Mouse (Mus musculus) layer of hippocampus, adult 18-20 months (tissue): ENCODE measurements around the gene Cyp27b1. TPM values are rescaled to one million over a fixed set of nuclear protein-coding genes. Genes with fewer than 3 reads are reported as not detected.
"Not testable (repeated sequence)": the region's sequence is repeated elsewhere in the genome, so short reads cannot be mapped to it uniquely, and the experiment has no call there.

ENCODE experiments used
- DNase-seq, 2 experiments: peaks; one replicate each; pipeline ENCODE4 v3.0.0; 2022; ENCODE audit warnings: low spot score in 2 of 2
- total RNA-seq, 2 experiments: library from RNA; stranded (reverse); gene quantifications; 2 replicates each; pipeline ENCODE4 v1.2.3; 2021

The Cyp27b1 gene
- total RNA-seq, 2 experiments from 2014 or later = 0.91 to 1.2 TPM

DNA sequence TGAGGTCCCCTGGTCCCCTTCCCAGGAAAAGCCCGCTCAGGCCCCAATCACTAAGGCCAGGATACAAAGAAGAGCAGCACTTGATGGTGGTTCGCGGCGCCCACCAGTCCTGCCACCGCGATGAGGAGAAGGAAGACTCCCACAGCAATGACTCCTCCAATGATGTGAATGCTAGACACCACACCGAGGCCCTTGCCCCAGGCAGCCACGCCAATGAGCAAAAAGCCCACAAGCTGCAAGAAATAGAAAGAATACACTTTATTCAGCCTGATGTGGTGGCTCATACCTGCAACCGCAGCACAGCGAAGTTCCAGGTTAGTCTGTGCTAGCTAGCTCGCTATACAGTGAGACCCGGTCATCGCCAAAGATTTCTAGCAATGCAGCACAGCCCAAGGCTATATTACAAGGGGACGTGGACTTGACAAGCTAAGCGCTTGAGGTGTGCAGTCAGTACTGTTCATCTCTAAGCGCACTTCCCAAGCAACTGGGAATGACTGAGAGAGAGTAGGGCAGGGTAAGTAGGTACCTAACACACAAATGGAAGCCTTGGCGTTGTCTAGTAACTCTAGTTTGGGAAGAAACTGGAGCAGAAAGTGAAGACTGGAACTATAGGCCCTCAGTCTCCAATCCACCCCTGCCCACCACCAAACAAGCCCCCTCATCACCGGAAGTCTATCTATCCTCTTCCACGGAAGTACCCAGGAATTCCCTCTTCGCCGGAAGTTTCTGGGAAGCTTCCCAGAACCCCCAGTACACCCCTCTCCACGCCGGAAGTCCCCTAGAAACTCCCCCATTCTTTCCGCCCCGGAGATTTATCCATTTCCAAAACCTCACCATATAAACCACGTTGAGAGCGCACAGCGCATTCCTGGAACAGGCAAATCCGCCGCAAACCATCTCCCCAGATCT, 21.5 kb downstream of the Cyp27b1 start:
- DNase-seq = no peak

GRCm38 (mm10) chr10:127070190-127071121, 22.4 kb downstream of the Cyp27b1 start, which contains the start of gene Tspan31:
Gene Tspan31, minus strand, starts transcription at chr10:127070264.
- peak; percentile 91 to 97 for DNase-seq

GRCm38 (mm10) chr10:127071203-127071602, 23.2 kb downstream of the Cyp27b1 start:
- no peak for DNase-seq

- not testable (repeated sequence) for DNase-seq
Measured at GRCm38 (mm10) chr10:127072270-127072669, 24.2 kb downstream of the Cyp27b1 start.

DNA sequence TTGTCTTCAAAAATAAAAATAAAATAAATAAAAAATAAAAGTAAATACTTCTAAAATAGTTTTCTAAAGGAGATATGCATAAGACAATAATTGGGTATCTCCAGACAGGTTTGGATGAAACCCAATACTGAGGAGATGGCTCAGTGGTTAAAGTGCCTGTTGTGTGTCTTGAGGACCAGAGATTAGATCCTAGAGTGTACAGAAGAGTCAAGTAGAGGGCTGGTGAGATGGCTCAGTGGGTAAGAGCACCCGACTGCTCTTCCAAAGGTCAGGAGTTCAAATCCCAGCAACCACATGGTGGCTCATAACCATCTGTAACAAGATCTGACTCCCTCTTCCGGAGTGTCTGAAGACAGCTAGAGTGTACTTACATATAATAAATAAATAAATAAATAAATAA, 24.9 kb downstream of the Cyp27b1 start:
- not testable (repeated sequence) for DNase-seq

DNA sequence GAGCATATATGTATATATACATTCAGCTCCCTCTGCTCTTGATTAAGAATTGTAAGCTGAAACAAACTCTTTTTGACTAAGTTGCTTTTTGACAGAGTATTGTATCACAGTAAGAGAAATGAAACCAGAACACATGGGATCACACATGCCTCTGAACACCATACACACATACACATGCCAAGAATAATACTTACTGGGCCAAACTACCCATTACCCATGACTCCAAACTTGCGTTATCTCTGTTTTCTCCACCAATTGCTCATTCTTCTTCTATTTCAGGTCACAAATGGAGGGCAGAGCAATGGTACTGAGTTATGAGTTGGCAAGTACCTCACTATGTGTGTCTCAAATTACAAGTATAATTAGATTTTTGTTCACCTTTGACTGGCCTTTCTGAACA, 25.9 kb downstream of the Cyp27b1 start:
- DNase-seq = no peak

DNA sequence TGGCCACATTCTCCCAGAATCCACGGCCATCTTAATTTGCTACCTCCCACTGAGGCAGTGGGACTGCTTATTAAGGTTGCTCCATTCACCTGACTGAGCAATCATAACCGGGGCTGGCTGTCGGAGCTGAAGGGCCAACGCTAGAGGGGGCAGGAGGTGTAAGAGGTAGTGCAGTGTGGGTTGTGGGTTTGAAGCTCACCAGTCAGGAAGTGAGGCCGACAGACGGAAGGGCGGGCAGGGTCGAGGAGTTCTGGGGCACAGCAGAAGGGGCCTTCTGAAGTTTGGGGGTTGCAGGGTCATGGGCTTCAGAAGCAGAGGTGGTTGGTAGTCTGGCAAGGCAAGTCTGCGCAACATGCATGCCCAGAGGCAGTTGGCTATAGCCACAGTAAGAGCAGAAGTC, 27.0 kb downstream of the Cyp27b1 start, which contains the start of gene Agap2:
TSS of gene Agap2 (plus strand) at position 205 of the 400 bp plus-strand sequence.
- no peak for DNase-seq

DNA sequence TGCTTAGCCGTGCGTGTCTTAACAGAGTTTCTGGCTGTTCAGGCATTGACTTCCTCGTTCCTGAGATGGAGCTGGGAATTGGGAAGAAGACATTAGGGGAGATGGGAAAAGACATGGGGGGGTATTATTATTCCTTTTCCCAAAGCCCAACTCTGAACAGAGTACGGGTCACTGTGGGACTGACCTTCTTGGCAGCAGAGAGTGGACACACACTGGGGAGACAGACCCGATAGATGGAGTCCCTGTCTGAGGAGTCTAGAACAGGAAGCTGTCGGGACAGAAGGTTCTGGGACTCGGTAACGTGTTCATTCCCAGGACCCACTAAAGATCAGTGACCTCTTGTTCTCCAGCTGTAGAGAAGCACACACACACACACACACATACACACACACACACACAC, 27.6 kb downstream of the Cyp27b1 start:
- DNase-seq = no peak

- no peak for DNase-seq
Measured at GRCm38 (mm10) chr10:127076082-127076481, 28.0 kb downstream of the Cyp27b1 start.

DNA sequence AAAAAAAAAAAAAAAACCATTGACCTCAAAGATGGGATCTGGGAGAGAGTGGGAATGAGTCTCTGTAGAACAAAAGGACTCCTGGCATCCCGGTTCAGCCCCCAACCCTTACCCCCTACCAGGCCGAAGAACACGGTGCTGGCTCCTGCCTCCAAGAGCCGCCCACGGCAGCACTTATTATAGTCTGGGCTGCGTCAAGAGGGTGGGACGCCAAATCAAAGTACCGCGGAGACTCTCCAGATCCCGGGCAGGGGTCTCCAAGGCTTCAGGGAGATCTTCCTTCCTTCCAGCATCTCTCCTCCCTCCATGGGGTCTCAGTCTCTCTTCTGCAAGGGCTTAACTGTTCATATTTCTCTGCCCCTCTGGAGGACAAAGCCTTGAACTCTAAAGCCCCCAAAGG, 29.5 kb downstream of the Cyp27b1 start:
- DNase-seq = no peak

DNA sequence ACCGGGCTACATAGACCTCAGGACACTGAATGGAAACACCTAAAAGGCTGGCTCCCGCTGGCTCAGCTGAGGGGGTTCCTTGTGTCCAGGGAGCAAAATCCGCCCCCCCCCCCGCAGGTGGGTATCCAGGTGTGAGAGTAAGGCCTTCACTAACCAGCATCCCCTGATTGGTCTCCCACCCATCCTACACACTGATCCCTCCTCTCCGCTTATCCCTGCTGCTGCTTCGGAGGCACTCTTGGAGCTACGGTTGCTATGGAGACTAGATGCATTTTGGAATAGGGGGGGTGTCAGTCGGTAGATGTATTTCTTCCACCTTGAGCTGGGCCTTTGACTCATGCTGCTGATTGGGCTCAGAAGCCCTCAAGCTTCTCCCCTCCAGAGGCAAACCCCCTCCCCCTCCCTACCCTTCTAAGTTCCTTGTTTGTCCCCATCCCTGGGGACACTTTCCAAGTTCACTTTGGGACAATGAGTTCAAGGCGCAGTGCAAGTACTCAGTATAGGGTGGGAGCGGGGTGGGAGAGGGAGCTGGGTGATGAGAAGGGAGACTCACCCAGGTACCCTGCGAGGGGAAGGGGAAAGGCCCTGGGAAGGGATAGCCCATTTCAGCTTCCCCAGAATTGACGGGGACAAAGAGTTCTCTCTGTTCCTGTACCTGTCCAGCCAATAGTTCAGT, 30.1 kb downstream of the Cyp27b1 start:
- peak in 1 of 2 experiments; percentile 77 for DNase-seq

DNA sequence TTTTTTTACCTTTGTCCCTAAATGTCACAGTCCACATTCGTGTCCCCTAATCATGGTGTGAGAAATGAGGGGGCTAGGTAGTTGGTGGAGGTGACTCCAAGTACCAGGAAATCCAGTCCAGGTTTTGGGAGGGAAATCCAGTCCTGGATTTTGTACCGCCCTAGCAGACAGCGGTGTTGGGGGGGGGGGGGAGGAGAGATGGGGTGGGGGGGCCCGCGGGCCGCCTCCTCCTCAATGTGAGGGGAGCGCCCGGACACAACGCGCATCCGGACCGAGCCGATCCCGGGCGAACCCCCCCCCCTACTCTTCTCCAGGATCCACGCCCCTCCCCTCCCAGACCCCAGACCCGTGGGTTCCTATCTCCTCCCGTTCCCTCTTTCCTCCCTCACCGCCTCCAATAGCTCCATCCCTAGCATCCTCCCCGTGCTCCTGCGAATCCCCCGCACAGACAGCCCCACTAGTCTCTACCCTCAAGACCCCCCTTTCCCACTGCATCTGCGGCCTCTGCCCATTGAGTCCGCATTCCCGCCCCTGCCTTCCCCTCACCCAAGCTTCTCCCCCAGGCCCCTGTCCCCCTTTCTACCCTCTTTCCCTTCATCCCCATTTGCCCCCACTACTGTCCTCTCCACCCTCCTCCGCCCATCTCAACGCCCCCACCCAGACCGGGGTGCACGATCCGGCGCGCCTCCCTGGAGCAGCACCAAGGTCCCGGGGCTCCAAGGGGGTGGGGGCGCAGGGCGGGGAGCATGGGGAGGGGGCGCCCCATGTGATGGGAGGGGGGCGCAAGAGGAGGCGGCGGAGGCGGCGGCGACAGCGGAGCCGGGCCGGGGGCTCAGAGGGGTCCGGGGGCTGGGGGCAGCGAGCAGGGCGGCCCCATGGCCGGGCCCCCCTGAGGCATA, 30.9 kb downstream of the Cyp27b1 start:
- DNase-seq = peak in 1 of 2 experiments; percentile 80

DNA sequence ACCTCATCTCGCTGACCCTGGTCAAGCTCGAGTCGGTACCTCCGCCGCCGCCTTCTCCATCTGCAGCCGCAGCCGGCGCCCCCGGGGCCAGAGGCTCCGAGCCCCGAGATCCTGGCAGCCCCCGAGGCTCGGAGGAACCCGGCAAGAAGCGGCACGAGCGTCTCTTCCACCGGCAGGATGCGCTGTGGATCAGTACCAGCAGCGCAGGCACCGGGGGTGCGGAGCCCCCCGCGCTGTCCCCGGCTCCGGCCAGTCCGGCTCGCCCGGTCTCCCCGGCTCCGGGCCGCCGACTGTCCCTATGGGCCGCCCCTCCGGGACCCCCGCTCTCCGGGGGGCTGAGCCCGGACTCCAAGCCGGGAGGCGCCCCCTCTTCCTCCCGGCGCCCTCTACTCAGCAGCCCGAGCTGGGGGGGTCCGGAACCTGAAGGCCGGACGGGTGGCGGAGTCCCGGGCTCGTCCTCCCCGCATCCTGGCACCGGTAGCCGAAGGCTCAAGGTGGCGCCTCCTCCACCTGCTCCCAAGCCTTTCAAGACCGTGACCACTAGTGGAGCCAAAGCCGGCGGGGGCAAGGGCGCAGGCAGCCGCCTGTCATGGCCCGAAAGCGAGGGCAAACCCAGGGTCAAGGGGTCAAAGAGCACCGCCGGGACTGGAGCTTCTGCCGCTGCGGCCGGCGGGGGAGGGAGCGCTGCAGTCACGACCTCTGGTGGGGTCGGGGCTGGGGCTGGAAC, 31.8 kb downstream of the Cyp27b1 start:
- DNase-seq = no peak

- DNase-seq = peak in 1 of 2 experiments; percentile 80
Measured at GRCm38 (mm10) chr10:127080901-127081780, 33.1 kb downstream of the Cyp27b1 start.

DNA sequence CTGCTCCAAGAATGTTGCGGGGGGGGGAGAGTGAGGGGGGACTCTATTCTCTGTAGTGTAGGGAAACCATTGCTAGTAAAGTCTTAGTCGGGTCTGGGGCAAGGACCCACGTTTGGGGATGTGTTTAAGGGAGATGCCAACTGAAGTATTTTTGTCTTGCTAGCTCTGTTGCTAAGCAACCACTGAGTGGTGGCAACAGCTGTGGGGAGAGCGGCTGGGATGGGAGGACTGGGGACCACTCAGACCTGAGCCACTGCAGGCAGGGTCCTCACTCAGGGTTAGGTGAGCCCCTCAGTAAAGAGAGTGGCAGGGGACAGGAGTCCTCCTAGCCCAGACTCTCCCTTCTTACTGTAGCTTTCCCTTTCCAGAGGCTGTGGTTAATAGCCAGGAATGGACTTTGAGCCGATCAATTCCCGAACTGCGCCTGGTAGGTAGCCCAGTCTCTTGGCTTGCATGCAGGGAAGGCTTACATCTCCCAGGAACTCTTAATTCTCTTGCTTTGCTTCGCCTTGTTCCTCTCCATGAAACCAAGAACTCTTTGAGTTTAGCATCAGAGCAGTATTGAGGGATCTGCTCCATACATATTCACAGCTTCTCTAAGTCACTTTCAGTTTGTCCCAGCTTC, 34.1 kb downstream of the Cyp27b1 start:
- no peak for DNase-seq

DNA sequence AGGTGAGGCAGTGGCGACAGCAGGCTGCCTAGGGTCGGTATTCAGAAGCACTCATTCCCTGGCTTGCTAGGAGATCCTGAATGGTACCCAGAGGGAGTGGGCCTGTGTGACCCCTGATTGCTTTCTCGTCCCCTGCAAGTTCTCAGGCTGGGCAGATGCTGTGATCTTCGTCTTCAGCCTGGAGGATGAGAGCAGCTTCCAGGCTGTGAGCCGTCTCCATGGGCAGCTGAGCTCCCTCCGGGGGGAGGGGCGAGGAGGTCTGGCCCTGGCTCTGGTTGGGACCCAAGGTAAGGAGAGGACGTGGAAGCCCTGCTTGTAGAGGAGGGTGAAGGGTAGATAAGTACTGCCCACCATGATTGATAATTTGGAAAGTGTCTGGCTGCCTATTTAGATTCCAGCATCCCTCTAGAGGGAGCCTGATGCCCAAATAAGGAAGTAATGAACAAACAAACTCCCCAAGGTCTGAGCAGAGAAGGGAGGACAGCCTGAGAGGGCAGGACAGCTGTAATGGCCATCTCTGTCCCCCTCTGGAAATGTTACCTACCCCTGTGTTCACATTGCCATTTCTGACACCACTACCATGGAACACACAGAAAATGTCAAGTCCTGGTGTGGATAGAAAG, 35.4 kb downstream of the Cyp27b1 start:
- DNase-seq = no peak

- DNase-seq = no peak
Measured at GRCm38 (mm10) chr10:127083915-127084306, 35.9 kb downstream of the Cyp27b1 start.
